Mouse (Mus musculus) small intestine, adult 2 months (tissue): ENCODE measurements around the gene Dcst2. TPM values are rescaled to one million over a fixed set of nuclear protein-coding genes. Genes with fewer than 3 reads are reported as not detected.

Source experiments
- H3K27ac ChIP-seq: fragments of 200-500 bp; 2 replicates; pipeline ENCODE4 v1.5.1; 2012; ENCODE audit warnings: low read depth, low read length, control low read depth, inconsistent platforms; ENCODE audit not compliant: insufficient read depth
- H3K27me3 ChIP-seq: fragments of 200-500 bp; 2 replicates; pipeline ENCODE4 v1.6.1; 2012; ENCODE audit warnings: mild to moderate bottlenecking, moderate library complexity, low read length, inconsistent platforms; ENCODE audit not compliant: control insufficient read depth, insufficient read depth
- H3K36me3 ChIP-seq: fragments of 200-500 bp; 2 replicates; pipeline ENCODE4 v1.6.1; 2012; ENCODE audit warnings: mild to moderate bottlenecking, low read length, control low read depth, inconsistent platforms; ENCODE audit not compliant: control insufficient read depth, insufficient read depth
- H3K4me1 ChIP-seq: fragments of 200-500 bp; 2 replicates; pipeline ENCODE4 v1.6.1; 2012; ENCODE audit warnings: low read length, inconsistent platforms, mixed read lengths; ENCODE audit not compliant: control insufficient read depth, insufficient read depth, insufficient read length
- H3K4me3 ChIP-seq: fragments of 200-500 bp; 2 replicates; pipeline ENCODE4 v1.5.1; 2012; ENCODE audit warnings: low read depth, mild to moderate bottlenecking, control low read depth, inconsistent platforms, low read length, moderate library complexity
- CTCF ChIP-seq: fragments of 200-500 bp; IDR thresholded peaks from 2 replicates; pipeline ENCODE4 v1.5.1; 2012; ENCODE audit warnings: low read depth, mild to moderate bottlenecking, control low read depth, inconsistent platforms, low read length, moderate library complexity, mixed read lengths; ENCODE audit not compliant: insufficient replicate concordance, insufficient read length; ENCODE audit errors: extremely low read depth
- POLR2A ChIP-seq: fragments of 200-500 bp; IDR thresholded peaks from 2 replicates; pipeline ENCODE4 v1.6.1; 2012; ENCODE audit warnings: low read depth, mild to moderate bottlenecking, control low read depth, inconsistent platforms, low read length, moderate library complexity
- WGBS: fragments of 180-500 bp; shearing (Covaris S2); methylation state at CpG from one replicate; pipeline ENCODE4 v1.1.7; 2018; 5-methylcytosine and 5-hydroxymethylcytosine counted together
- polyA plus RNA-seq: library from polyadenylated mRNA; depleted of rRNA; stranded (reverse); fragments of >200 nt; gene quantifications from 2 replicates; pipeline ENCODE4 v1.2.3, GENCODE M21; 2012

Dcst2 gene
- polyA plus RNA-seq, 1 experiment, result 1.2 TPM

- TF ChIP-seq CTCF, result no peak
- no peak for TF ChIP-seq POLR2A
- Histone ChIP-seq H3K27ac (no peak overlapping the region), H3K36me3 (no peaks in the 10 kb centered on the region), H3K4me3 (no peak overlapping the region), H3K4me1 (peaks cover 31% of the 10 kb centered on the region), H3K27me3 (no peaks in the 10 kb centered on the region)
- WGBS, result 94% methylated on average over 8 of the region's 8 CpGs
Measured at GRCm38 (mm10) chr3:89364631-89365030, 2.9 kb downstream of the Dcst2 start.

DNA sequence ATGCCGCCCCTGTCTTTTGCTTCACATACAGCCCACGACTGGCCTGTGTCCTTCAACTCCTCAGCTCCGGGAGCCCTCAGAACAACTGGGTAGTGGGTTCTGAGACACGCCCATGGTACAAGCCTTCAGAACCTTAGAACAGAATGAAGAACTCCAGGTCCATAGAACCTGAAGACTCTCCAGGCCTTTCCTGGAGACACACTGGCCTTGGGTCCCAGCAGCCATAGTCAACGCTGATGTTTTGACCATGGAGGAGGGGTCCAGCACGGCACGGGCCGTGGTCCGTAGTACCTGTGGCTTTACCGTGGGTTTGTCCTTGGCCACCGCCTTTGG, 3.3 kb downstream of the Dcst2 start, which contains the start of gene Dcst1:
Gene Dcst1 (minus strand): TSS at position 101 of the 333 bp plus-strand sequence.
- TF ChIP-seq POLR2A (no peak), CTCF (no peak)
- H3K36me3 ChIP-seq, result no peaks in the 10 kb centered on the region
- peaks cover 26% of the 10 kb centered on the region for H3K4me1 ChIP-seq
- no peaks in the 10 kb centered on the region for H3K27me3 ChIP-seq
- H3K4me3 ChIP-seq, result no peak within 1 kb of the TSS
- WGBS, result 91% methylated on average over 11 of the region's 11 CpGs
- no peak within 1 kb of the TSS for H3K27ac ChIP-seq

GRCm38 (mm10) chr3:89365486-89366414, 4.0 kb downstream of the Dcst2 start:
- Histone ChIP-seq H3K27me3 (no peaks in the 10 kb centered on the region), H3K4me3 (no peak overlapping the region), H3K4me1 (peaks cover 21% of the 10 kb centered on the region), H3K27ac (no peak overlapping the region), H3K36me3 (no peaks in the 10 kb centered on the region)
- 47% methylated on average over 20 of the region's 20 CpGs for WGBS
- TF ChIP-seq CTCF (no peak), POLR2A (no peak)

- Histone ChIP-seq H3K36me3 (no peaks in the 10 kb centered on the region), H3K4me3 (no peak overlapping the region), H3K27ac (no peak overlapping the region), H3K4me1 (peaks cover 21% of the 10 kb centered on the region), H3K27me3 (no peaks in the 10 kb centered on the region)
- 49% methylated on average over 11 of the region's 11 CpGs for WGBS
- TF ChIP-seq POLR2A (no peak), CTCF (no peak)
Measured at GRCm38 (mm10) chr3:89367338-89367737, 5.6 kb downstream of the Dcst2 start.

- H3K27me3 ChIP-seq, result no peaks in the 10 kb centered on the region
- WGBS, result 28% methylated on average over 5 of the region's 5 CpGs
- TF ChIP-seq CTCF, result no peak
- no peak for TF ChIP-seq POLR2A
- peaks cover 9% of the 10 kb centered on the region for H3K4me1 ChIP-seq
- peaks cover 23% of the 10 kb centered on the region for H3K36me3 ChIP-seq
- H3K27ac ChIP-seq, result no peak overlapping the region
- no peak overlapping the region for H3K4me3 ChIP-seq
Measured at GRCm38 (mm10) chr3:89373581-89374231, 11.9 kb downstream of the Dcst2 start.

GRCm38 (mm10) chr3:89377831-89378230, 16.1 kb downstream of the Dcst2 start:
- Histone ChIP-seq H3K27ac (peak overlapping the region; percentile 48; the same call in 1 of the 2 replicates), H3K36me3 (peaks cover 59% of the 10 kb centered on the region), H3K4me1 (peaks cover 22% of the 10 kb centered on the region), H3K27me3 (no peaks in the 10 kb centered on the region), H3K4me3 (no peak overlapping the region)
- TF ChIP-seq POLR2A (no peak), CTCF (no peak)
- WGBS, result 80% methylated on average over 4 of the region's 4 CpGs
